Mouse (Mus musculus) ES-E14 (cell line): Measurements from ENCODE around the gene Schip1. TPM values are rescaled to one million over a fixed set of nuclear protein-coding genes. Genes with fewer than 3 reads are reported as not detected.

Source experiments
- DNase-seq: peaks from one replicate; pipeline ENCODE4 v3.0.0-alpha.2; 2013; ENCODE audit warnings: low read depth, low spot score
- H3K27ac ChIP-seq: 2 replicates; pipeline ENCODE4 v1.5.1; 2012; ENCODE audit warnings: low read depth, mild to moderate bottlenecking, low read length, moderate library complexity, mixed read lengths; ENCODE audit not compliant: poor library complexity, insufficient read depth, severe bottlenecking
- H3K36me3 ChIP-seq: 2 replicates; pipeline ENCODE4 v1.6.1; 2012; ENCODE audit warnings: mild to moderate bottlenecking, low read length, moderate library complexity, mixed read lengths; ENCODE audit not compliant: control insufficient read depth, poor library complexity, insufficient read depth, severe bottlenecking
- H3K4me1 ChIP-seq, 2 experiments: fragments of 150-350 bp in 1 of 2; sonication (generic) in 1 of 2; 2 replicates each; pipeline ENCODE4 v1.6.1; 2012; ENCODE audit warnings: low read length in 2 of 2, mild to moderate bottlenecking in 1 of 2, mixed read lengths in 1 of 2; ENCODE audit not compliant: control insufficient read depth in 2 of 2, insufficient read depth in 2 of 2, poor library complexity in 1 of 2
- H3K4me3 ChIP-seq, 2 experiments: fragments of 150-350 bp in 1 of 2; sonication (generic) in 1 of 2; 2 replicates each; pipeline ENCODE4 v1.5.1; 2012; ENCODE audit warnings: low read length in 2 of 2, low read depth in 1 of 2, mild to moderate bottlenecking in 1 of 2, mixed read lengths in 1 of 2; ENCODE audit not compliant: insufficient read depth in 1 of 2, poor library complexity in 1 of 2, severe bottlenecking in 1 of 2
- H3K9ac ChIP-seq: 2 replicates; pipeline ENCODE4 v1.6.1; 2012; ENCODE audit warnings: low read depth, mild to moderate bottlenecking, low read length, mixed read lengths; ENCODE audit not compliant: poor library complexity, insufficient read depth, severe bottlenecking
- H3K9me3 ChIP-seq: fragments of 150-350 bp; sonication (generic); 2 replicates; pipeline ENCODE4 v1.6.1; 2012; ENCODE audit warnings: low read depth, mild to moderate bottlenecking, low read length; ENCODE audit not compliant: control insufficient read depth, insufficient read depth
- CHD2 ChIP-seq: IDR thresholded peaks from 2 replicates; pipeline ENCODE4 v1.6.1; 2014; ENCODE audit warnings: mild to moderate bottlenecking, low read depth, low read length, inconsistent platforms
- HCFC1 ChIP-seq: IDR thresholded peaks from 2 replicates; pipeline ENCODE4 v1.6.1; 2012; ENCODE audit warnings: low read length, inconsistent platforms, borderline replicate concordance; ENCODE audit not compliant: insufficient read depth
- MAFK ChIP-seq: IDR thresholded peaks from 2 replicates; pipeline ENCODE4 v1.6.1; 2014; ENCODE audit warnings: mild to moderate bottlenecking, low read depth, low read length, inconsistent platforms; ENCODE audit not compliant: insufficient read depth
- ZC3H11A ChIP-seq: IDR thresholded peaks from 2 replicates; pipeline ENCODE4 v1.6.1; 2012; ENCODE audit warnings: low read depth, mild to moderate bottlenecking, inconsistent platforms, low read length, borderline replicate concordance
- ZNF384 ChIP-seq: IDR thresholded peaks from 2 replicates; pipeline ENCODE4 v1.6.1; 2012; ENCODE audit warnings: low read depth, low read length, inconsistent platforms
- in situ Hi-C, 2 experiments: fragments of 600-800 bp; cut with MboI; formaldehyde crosslinking; loops; one replicate each; pipeline ENCODE4 v1.15.1; 2025; ENCODE audit warnings: low sequenced_read_pairs in 2 of 2, inconsistent platforms in 1 of 2; ENCODE audit not compliant: unreplicated experiment in 2 of 2
- total RNA-seq: library from RNA; depleted of rRNA; stranded (reverse); fragments of 300-350 nt; gene quantifications from 2 replicates; pipeline ENCODE4 v1.2.3, GENCODE M21; 2012

The Schip1 gene
- total RNA-seq, 1 experiment: 38.3 TPM

- TF ChIP-seq MAFK (no peak), ZC3H11A (no peak), CHD2 (no peak), HCFC1 (no peak), ZNF384 (no peak)
- Histone ChIP-seq H3K36me3 (peaks cover 9% of the 10 kb centered on the region; the same call in 1 of the 2 replicates), H3K4me3 (no peak overlapping the region), H3K9ac (no peak overlapping the region), H3K27ac (no peak overlapping the region), H3K4me1 (peaks cover 0 to 3% of the 10 kb centered on the region in 2 experiments; a peak in 1 of 4 replicates), H3K9me3 (no peaks in the 10 kb centered on the region)
- DNase-seq: peak; percentile 29
- in situ Hi-C loops: no loop called here
Observed at GRCm38 (mm10) chr3:68615042-68615810, 550.6 kb downstream of the Schip1 start.

GRCm38 (mm10) chr3:68616363-68616762, 551.8 kb downstream of the Schip1 start:
- no peak overlapping the region for H3K27ac ChIP-seq
- peaks cover 12% of the 10 kb centered on the region; the same call in 1 of the 2 replicates for H3K36me3 ChIP-seq
- no peak overlapping the region for H3K9ac ChIP-seq
- no peak for DNase-seq
- no peaks in the 10 kb centered on the region for H3K9me3 ChIP-seq
- no peak overlapping the region for H3K4me3 ChIP-seq
- no peak for TF ChIP-seq CHD2
- TF ChIP-seq HCFC1: no peak
- H3K4me1 ChIP-seq: peaks cover 0 to 3% of the 10 kb centered on the region in 2 experiments; a peak in 1 of 4 replicates
- in situ Hi-C loops: no loop called here

- Histone ChIP-seq H3K9me3 (no peaks in the 10 kb centered on the region), H3K36me3 (peaks cover 17% of the 10 kb centered on the region; the same call in 1 of the 2 replicates), H3K4me3 (no peak overlapping the region), H3K4me1 (peaks cover 0 to 3% of the 10 kb centered on the region in 2 experiments; a peak in 1 of 4 replicates), H3K27ac (no peak overlapping the region), H3K9ac (no peak overlapping the region)
- TF ChIP-seq CHD2: no peak
- no peak for TF ChIP-seq MAFK
- no peak for DNase-seq
- in situ Hi-C loops: no loop called here
Observed at GRCm38 (mm10) chr3:68617708-68618107, 553.1 kb downstream of the Schip1 start.

GRCm38 (mm10) chr3:68619097-68619496, 554.5 kb downstream of the Schip1 start:
- no peaks in the 10 kb centered on the region for H3K9me3 ChIP-seq
- no peak overlapping the region for H3K4me3 ChIP-seq
- H3K9ac ChIP-seq: no peak overlapping the region
- no peak overlapping the region for H3K27ac ChIP-seq
- H3K4me1 ChIP-seq: peaks cover 0 to 3% of the 10 kb centered on the region in 2 experiments; a peak in 1 of 4 replicates
- TF ChIP-seq CHD2 (no peak), ZC3H11A (no peak), HCFC1 (no peak), ZNF384 (no peak), MAFK (no peak)
- DNase-seq: no peak
- in situ Hi-C loops: no loop called here
- H3K36me3 ChIP-seq: peaks cover 21% of the 10 kb centered on the region; the same call in 1 of the 2 replicates

- DNase-seq: no peak
- H3K4me1 ChIP-seq: peaks cover 0 to 3% of the 10 kb centered on the region in 2 experiments; a peak in 1 of 4 replicates
- in situ Hi-C loops: no loop called here
- no peak overlapping the region for H3K9ac ChIP-seq
- TF ChIP-seq HCFC1 (no peak), ZNF384 (no peak), CHD2 (no peak), ZC3H11A (no peak), MAFK (no peak)
- H3K27ac ChIP-seq: no peak overlapping the region
- peaks cover 35% of the 10 kb centered on the region for H3K36me3 ChIP-seq
- no peak overlapping the region for H3K4me3 ChIP-seq
- H3K9me3 ChIP-seq: no peaks in the 10 kb centered on the region
Observed at GRCm38 (mm10) chr3:68621971-68622370, 557.4 kb downstream of the Schip1 start.
